Mouse (Mus musculus): ENCODE measurements around the gene Slc41a2.

Slc41a2 gene

DNA sequence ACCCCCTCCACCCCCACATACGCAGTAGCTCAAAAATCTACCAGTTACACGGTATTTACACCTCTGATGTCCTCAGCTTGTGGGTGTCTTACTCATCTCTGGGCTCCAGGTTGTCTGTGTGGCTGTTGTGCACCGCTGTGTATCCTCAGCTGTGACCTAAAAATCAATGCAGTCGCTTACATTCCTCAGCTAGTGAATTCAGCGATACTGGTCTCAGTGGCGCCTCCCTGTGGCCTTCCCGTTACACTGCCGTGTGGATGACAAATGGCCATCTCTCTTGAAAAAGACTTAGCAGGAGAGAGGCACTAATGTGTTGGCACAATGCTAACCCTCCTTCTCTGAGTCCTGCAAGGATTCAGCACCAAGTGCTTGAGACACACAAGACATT is 155.1 kb downstream of the Slc41a2 start:
- peak in 1 of 2 experiments; percentile 45 for DNase-seq

DNA sequence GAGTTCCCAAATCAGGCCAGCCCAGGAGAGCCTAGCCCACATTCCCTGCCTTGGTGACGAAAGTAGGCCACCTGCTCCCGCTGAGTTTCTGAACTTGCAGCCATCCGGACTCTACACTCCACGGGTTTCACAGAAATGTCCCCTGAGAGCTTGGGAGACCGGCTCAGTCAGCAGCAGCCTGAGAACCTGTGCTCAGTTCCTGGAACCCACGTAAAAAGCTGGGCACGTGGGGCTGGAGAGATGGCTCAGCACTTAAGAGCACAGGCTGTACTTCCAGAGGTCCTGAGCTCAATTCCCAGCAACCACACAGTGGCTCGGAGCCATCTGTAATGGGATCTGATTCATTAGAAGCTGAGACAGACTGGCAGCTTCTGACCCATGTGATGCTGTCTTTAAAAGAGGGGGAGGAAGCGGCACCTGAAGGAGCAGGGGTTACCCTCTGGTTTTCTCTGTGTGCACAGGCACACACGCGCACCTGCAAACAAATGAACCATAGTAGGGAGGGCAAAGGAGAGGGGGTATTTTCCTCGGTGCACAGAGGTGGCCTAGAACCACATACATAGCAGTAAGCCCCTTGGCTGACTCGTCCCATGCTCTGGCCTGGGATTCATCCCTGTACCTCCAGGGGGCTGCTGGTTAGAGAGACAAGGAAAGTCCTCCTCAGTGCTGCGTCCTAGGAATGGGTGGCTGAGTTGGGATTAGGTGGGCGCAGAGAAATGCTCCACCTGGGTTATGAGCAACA is 155.7 kb downstream of the Slc41a2 start:
- peak in 1 of 2 experiments; percentile 35 for DNase-seq
